Mouse (Mus musculus): ENCODE data around the gene Pdcd2.

Pdcd2 gene

GRCm38 (mm10) chr17:15498753-15499113 lies 28.4 kb downstream of the Pdcd2 start:
- DNase-seq (ENCODE audit: low read depth, low spot score) = peak; percentile 19

GRCm38 (mm10) chr17:15497882-15498752 lies 29.0 kb downstream of the Pdcd2 start:
- DNase-seq (ENCODE audit: low read depth, low spot score) = peak; percentile 87

- no peak for DNase-seq (ENCODE audit: low read depth, low spot score)
Measured at GRCm38 (mm10) chr17:15490542-15490941, 36.6 kb downstream of the Pdcd2 start.

- no peak for DNase-seq (ENCODE audit: low read depth, low spot score)
Measured at GRCm38 (mm10) chr17:15472671-15473070, 54.4 kb downstream of the Pdcd2 start.
